Mouse (Mus musculus): ENCODE measurements around the gene Nhlh2. TPM values are rescaled to one million over a fixed set of nuclear protein-coding genes. Genes with fewer than 3 reads are reported as not detected.

Gene Nhlh2
- polyA plus RNA-seq, 1 experiment from 2014 or later = 0.06 TPM

Other genes starting within 250 kb of the Nhlh2 start
- gene Mab21l3, start 161.1 kb upstream of the Nhlh2 start, polyA plus RNA-seq (2015; fragmentation: Nextera tagmentation; extraction: Ambion mirVana) = 0.78 and 1.0 TPM in 2 replicates
- gene Slc22a15, start 85.6 kb upstream of the Nhlh2 start, polyA plus RNA-seq (2015; fragmentation: Nextera tagmentation; extraction: Ambion mirVana) = 3.0 and 3.3 TPM in 2 replicates
- 3.1 and 3.6 TPM in 2 replicates for gene Casq2, start 76.3 kb downstream of the Nhlh2 start, polyA plus RNA-seq (2015; fragmentation: Nextera tagmentation; extraction: Ambion mirVana)
- 21.1 and 21.7 TPM in 2 replicates for gene Vangl1, start 194.6 kb downstream of the Nhlh2 start, polyA plus RNA-seq (2015; fragmentation: Nextera tagmentation; extraction: Ambion mirVana)